Mouse (Mus musculus): ENCODE results near the gene Ube2a. TPM values are rescaled to one million over a fixed set of nuclear protein-coding genes. Genes with fewer than 3 reads are reported as not detected.

Ube2a gene
- 129 and 134 TPM in 2 replicates for polyA plus RNA-seq (2014; fragmentation: Nextera tagmentation; extraction: Ambion mirVana)

- H3K36me3 ChIP-seq (ENCODE audit: control insufficient read depth, insufficient read depth, low read length), result no peaks in the 10 kb centered on the region
- peak within 1 kb of the TSS; percentile 66 for H3K4me3 ChIP-seq (ENCODE audit: low read depth, low read length)
- no peaks in the 10 kb centered on the region for H3K27me3 ChIP-seq (ENCODE audit: control insufficient read depth, insufficient read depth, low read length)
- H3K27ac ChIP-seq (ENCODE audit: low read depth, low read length), result peak within 1 kb of the TSS; percentile 73
- peak; percentile 55; the same call in 1 of the 2 replicates for ATAC-seq (ENCODE audit: low read depth)
- no peaks in the 10 kb centered on the region for H3K9me3 ChIP-seq (ENCODE audit: control insufficient read depth, low read length)
- WGBS, result 26% methylated on average over 8 of the region's 8 CpGs
- 0 out of 2 replicates have a peak, but pooled peaks cover 4% of the 10 kb centered on the region for H3K4me1 ChIP-seq (ENCODE audit: control insufficient read depth, insufficient read depth, low read length)
- H3K9ac ChIP-seq (replicated peaks; ENCODE audit: low read depth, low read length), result peak within 1 kb of the TSS; percentile 69
- H3K4me2 ChIP-seq (ENCODE audit: low read depth, low read length), result peak within 1 kb of the TSS; percentile 47
Measured at GRCm38 (mm10) chrX:36873765-36874164, at the start of gene Ube2a, which contains the start of gene C330007P06Rik. Gene Ube2a, plus strand, starts transcription at chrX:36873900. Gene C330007P06Rik, minus strand, starts transcription at chrX:36874111.

DNA sequence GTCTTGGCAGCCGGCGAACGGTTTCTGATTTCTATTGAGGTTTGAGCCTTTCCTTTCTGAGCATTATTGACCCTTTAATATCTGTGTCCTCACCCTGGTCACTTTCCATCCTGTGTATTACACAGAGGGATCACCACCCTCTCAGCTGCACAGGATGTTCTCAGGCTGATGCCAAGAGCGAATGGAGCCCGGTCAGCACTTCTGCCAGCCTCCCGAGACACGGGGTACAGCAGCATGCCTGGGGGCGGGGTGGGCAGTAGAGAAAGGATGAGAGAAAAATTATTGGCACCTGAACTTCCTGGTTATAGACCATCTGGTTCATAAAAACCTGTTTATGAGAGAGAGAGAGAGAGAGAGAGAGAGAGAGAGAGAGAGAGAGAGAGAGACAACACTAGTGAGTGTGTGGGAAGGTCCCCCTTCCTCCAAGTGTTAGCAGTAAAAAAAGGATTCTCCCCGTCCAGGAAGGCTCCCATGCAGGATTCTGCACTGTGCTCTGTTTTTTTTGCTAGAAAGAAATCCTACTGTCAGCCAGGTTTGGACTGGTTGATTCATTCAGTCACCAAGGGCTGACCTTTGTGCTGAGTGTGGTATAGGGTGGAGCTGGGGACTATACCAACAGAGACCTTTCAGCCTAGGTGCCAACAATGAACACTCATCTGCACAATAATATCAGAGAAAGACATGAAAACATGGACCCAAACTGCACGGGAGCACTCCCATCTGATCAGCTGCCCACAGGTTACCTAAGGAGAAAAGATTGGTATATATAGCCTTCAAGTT lies 49.6 kb upstream of the Ube2a start:
- H3K4me3 ChIP-seq (ENCODE audit: low read depth, low read length), result no peak overlapping the region
- H3K27me3 ChIP-seq (ENCODE audit: control insufficient read depth, insufficient read depth, low read length), result no peaks in the 10 kb centered on the region
- no peaks in the 10 kb centered on the region for H3K9me3 ChIP-seq (ENCODE audit: control insufficient read depth, low read length)
- no peak overlapping the region for H3K9ac ChIP-seq (replicated peaks; ENCODE audit: low read depth, low read length)
- H3K36me3 ChIP-seq (ENCODE audit: control insufficient read depth, insufficient read depth, low read length), result no peaks in the 10 kb centered on the region
- H3K4me1 ChIP-seq (ENCODE audit: control insufficient read depth, insufficient read depth, low read length), result no peaks in the 10 kb centered on the region
- WGBS, result 81% methylated on average over 10 of the region's 10 CpGs
- ATAC-seq (ENCODE audit: low read depth), result no peak
- H3K27ac ChIP-seq (ENCODE audit: low read depth, low read length), result no peak overlapping the region
- no peak overlapping the region for H3K4me2 ChIP-seq (ENCODE audit: low read depth, low read length)

- 60% methylated on average over 2 of the region's 2 CpGs for WGBS
Measured at GRCm38 (mm10) chrX:36825032-36825431, 48.7 kb upstream of the Ube2a start.

GRCm38 (mm10) chrX:36826873-36827272 lies 46.8 kb upstream of the Ube2a start:
- Histone ChIP-seq H3K9ac (replicated peaks; ENCODE audit: low read depth, low read length) (no peak overlapping the region), H3K27me3 (ENCODE audit: control insufficient read depth, insufficient read depth, low read length) (no peaks in the 10 kb centered on the region), H3K4me3 (ENCODE audit: low read depth, low read length) (no peak overlapping the region), H3K9me3 (ENCODE audit: control insufficient read depth, low read length) (no peaks in the 10 kb centered on the region), H3K4me2 (ENCODE audit: low read depth, low read length) (no peak overlapping the region), H3K4me1 (ENCODE audit: control insufficient read depth, insufficient read depth, low read length) (no peaks in the 10 kb centered on the region), H3K27ac (ENCODE audit: low read depth, low read length) (no peak overlapping the region), H3K36me3 (ENCODE audit: control insufficient read depth, insufficient read depth, low read length) (no peaks in the 10 kb centered on the region)
- ATAC-seq (ENCODE audit: low read depth), result no peak
- WGBS, result 77% methylated on average over 5 of the region's 5 CpGs

More at GRCm38 (mm10) chrX:36825032-36825431, 48.7 kb upstream of the Ube2a start:
- Histone ChIP-seq H3K9me3 (ENCODE audit: control insufficient read depth, low read length) (no peaks in the 10 kb centered on the region), H3K4me2 (ENCODE audit: low read depth, low read length) (no peak overlapping the region), H3K9ac (replicated peaks; ENCODE audit: low read depth, low read length) (no peak overlapping the region), H3K4me3 (ENCODE audit: low read depth, low read length) (no peak overlapping the region), H3K4me1 (ENCODE audit: control insufficient read depth, insufficient read depth, low read length) (no peaks in the 10 kb centered on the region), H3K36me3 (ENCODE audit: control insufficient read depth, insufficient read depth, low read length) (no peaks in the 10 kb centered on the region), H3K27ac (ENCODE audit: low read depth, low read length) (no peak overlapping the region), H3K27me3 (ENCODE audit: control insufficient read depth, insufficient read depth, low read length) (no peaks in the 10 kb centered on the region)
- no peak for ATAC-seq (ENCODE audit: low read depth)

DNA sequence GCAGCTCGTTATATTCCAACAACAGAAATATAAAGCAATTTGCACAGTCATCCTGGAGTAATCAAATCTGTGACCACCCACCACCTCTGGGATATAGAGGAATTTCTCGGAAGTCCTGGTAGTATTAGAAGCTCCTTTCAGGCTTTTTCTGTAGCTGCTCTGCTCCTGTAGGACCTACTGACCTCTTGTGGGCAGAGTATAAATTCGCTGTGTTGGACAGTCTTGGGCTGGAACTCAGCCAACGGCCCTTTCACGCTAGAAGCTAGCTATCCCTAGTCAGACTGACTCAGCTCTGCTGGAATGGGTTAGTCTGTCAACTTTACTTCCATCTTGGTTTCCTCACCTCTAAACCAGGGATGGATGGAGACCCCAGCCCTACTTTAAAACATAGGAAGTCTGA lies 43.4 kb upstream of the Ube2a start:
- ATAC-seq (ENCODE audit: low read depth), result peak; percentile 15; the same call in 1 of the 2 replicates
- Histone ChIP-seq H3K4me2 (ENCODE audit: low read depth, low read length) (no peak overlapping the region), H3K4me3 (ENCODE audit: low read depth, low read length) (no peak overlapping the region), H3K9me3 (ENCODE audit: control insufficient read depth, low read length) (no peaks in the 10 kb centered on the region), H3K4me1 (ENCODE audit: control insufficient read depth, insufficient read depth, low read length) (no peaks in the 10 kb centered on the region), H3K27ac (ENCODE audit: low read depth, low read length) (no peak overlapping the region), H3K27me3 (ENCODE audit: control insufficient read depth, insufficient read depth, low read length) (no peaks in the 10 kb centered on the region), H3K9ac (replicated peaks; ENCODE audit: low read depth, low read length) (no peak overlapping the region), H3K36me3 (ENCODE audit: control insufficient read depth, insufficient read depth, low read length) (no peaks in the 10 kb centered on the region)
- 31% methylated on average over 5 of the region's 5 CpGs for WGBS

GRCm38 (mm10) chrX:36831632-36832031 lies 42.1 kb upstream of the Ube2a start:
- Histone ChIP-seq H3K36me3 (ENCODE audit: control insufficient read depth, insufficient read depth, low read length) (no peaks in the 10 kb centered on the region), H3K9me3 (ENCODE audit: control insufficient read depth, low read length) (no peaks in the 10 kb centered on the region), H3K9ac (replicated peaks; ENCODE audit: low read depth, low read length) (no peak overlapping the region), H3K4me3 (ENCODE audit: low read depth, low read length) (no peak overlapping the region), H3K4me2 (ENCODE audit: low read depth, low read length) (no peak overlapping the region), H3K27me3 (ENCODE audit: control insufficient read depth, insufficient read depth, low read length) (no peaks in the 10 kb centered on the region), H3K4me1 (ENCODE audit: control insufficient read depth, insufficient read depth, low read length) (no peaks in the 10 kb centered on the region), H3K27ac (ENCODE audit: low read depth, low read length) (no peak overlapping the region)
- WGBS, result 79% methylated on average over 4 of the region's 4 CpGs
- no peak for ATAC-seq (ENCODE audit: low read depth)

GRCm38 (mm10) chrX:36833397-36834084 lies 40.2 kb upstream of the Ube2a start:
- Histone ChIP-seq H3K9me3 (ENCODE audit: control insufficient read depth, low read length) (no peaks in the 10 kb centered on the region), H3K27me3 (ENCODE audit: control insufficient read depth, insufficient read depth, low read length) (no peaks in the 10 kb centered on the region), H3K4me3 (ENCODE audit: low read depth, low read length) (peak overlapping the region; percentile 22), H3K4me1 (ENCODE audit: control insufficient read depth, insufficient read depth, low read length) (no peaks in the 10 kb centered on the region), H3K36me3 (ENCODE audit: control insufficient read depth, insufficient read depth, low read length) (no peaks in the 10 kb centered on the region), H3K4me2 (ENCODE audit: low read depth, low read length) (peak overlapping the region; percentile 43), H3K27ac (ENCODE audit: low read depth, low read length) (no peak overlapping the region), H3K9ac (replicated peaks; ENCODE audit: low read depth, low read length) (peak overlapping the region; percentile 39)
- ATAC-seq (ENCODE audit: low read depth), result peak; percentile 67
- WGBS, result 20% methylated on average over 19 of the region's 19 CpGs

- Histone ChIP-seq H3K4me3 (ENCODE audit: low read depth, low read length) (no peak overlapping the region), H3K9ac (replicated peaks; ENCODE audit: low read depth, low read length) (no peak overlapping the region), H3K4me2 (ENCODE audit: low read depth, low read length) (no peak overlapping the region), H3K9me3 (ENCODE audit: control insufficient read depth, low read length) (no peaks in the 10 kb centered on the region), H3K27me3 (ENCODE audit: control insufficient read depth, insufficient read depth, low read length) (no peaks in the 10 kb centered on the region), H3K36me3 (ENCODE audit: control insufficient read depth, insufficient read depth, low read length) (no peaks in the 10 kb centered on the region), H3K27ac (ENCODE audit: low read depth, low read length) (no peak overlapping the region), H3K4me1 (ENCODE audit: control insufficient read depth, insufficient read depth, low read length) (no peaks in the 10 kb centered on the region)
- WGBS, result 70% methylated on average over 6 of the region's 6 CpGs
- no peak for ATAC-seq (ENCODE audit: low read depth)
Measured at GRCm38 (mm10) chrX:36837069-36837676, 36.5 kb upstream of the Ube2a start.

GRCm38 (mm10) chrX:36839391-36839790 lies 34.3 kb upstream of the Ube2a start:
- no peak overlapping the region for H3K4me2 ChIP-seq (ENCODE audit: low read depth, low read length)
- no peaks in the 10 kb centered on the region for H3K36me3 ChIP-seq (ENCODE audit: control insufficient read depth, insufficient read depth, low read length)
- H3K9me3 ChIP-seq (ENCODE audit: control insufficient read depth, low read length), result no peaks in the 10 kb centered on the region
- no peaks in the 10 kb centered on the region for H3K4me1 ChIP-seq (ENCODE audit: control insufficient read depth, insufficient read depth, low read length)
- H3K27ac ChIP-seq (ENCODE audit: low read depth, low read length), result no peak overlapping the region
- H3K9ac ChIP-seq (replicated peaks; ENCODE audit: low read depth, low read length), result no peak overlapping the region
- no peaks in the 10 kb centered on the region for H3K27me3 ChIP-seq (ENCODE audit: control insufficient read depth, insufficient read depth, low read length)
- no peak for ATAC-seq (ENCODE audit: low read depth)
- WGBS, result 63% methylated on average over 7 of the region's 7 CpGs
- H3K4me3 ChIP-seq (ENCODE audit: low read depth, low read length), result no peak overlapping the region
